Mouse (Mus musculus): ENCODE measurements around the gene Sox13. TPM values are rescaled to one million over a fixed set of nuclear protein-coding genes. Genes with fewer than 3 reads are reported as not detected.

The Sox13 gene
- 9.0 and 11.4 TPM in 2 replicates for polyA plus RNA-seq (2015; fragmentation: Nextera tagmentation; extraction: Ambion mirVana)

DNA sequence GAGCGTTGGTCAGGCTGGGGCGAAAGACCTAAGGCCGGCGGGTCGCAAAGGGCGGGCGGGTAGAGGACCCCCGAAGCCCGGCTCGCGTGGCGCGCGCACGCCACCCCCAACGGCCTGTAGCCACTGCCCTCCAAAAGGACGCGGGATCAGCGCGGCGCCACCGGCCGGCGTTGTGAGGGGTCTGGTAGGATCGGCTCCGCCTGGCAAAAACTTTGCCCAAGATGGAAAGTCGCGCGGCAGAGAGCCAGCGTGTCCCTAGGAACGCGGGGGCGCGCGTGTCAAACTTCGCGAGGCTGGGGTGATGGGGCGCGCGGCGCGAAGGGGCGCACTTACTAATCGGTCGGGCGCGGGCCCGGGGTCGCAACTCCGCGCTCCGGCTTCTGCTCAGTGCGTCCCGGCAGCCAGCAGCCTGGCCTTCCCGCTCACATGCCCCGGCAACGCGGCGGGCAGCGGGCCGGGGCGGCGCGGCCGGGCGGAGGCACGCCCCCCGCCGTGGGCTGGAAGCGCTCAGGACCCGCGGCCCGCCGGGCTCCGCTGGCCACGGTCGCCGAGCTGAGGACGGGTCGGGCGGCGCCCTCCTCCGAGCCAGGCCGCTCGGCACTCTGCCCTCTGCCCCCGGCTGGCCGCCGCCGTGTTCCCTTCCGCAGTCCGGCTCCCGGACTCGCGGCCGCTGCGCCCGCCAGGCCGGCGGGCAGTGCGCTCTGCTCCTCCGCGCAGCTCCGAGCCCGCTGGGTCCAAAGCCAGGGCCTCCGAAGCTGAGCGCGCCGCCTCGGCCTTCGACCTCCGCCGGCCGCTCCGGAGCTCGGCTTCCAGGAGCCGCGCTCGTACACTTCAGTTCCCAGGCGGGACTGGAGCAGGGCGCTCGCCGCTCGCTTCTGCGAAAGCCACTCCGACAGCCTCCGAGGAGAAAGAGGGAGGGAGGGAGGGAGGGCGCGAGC is at the start of gene Sox13:
TSS of gene Sox13 (minus strand) at position 835 of the 938 bp plus-strand sequence.
- peak within 1 kb of the TSS; percentile 87 for H3K9ac ChIP-seq
- peak within 1 kb of the TSS; percentile 84 for H3K4me2 ChIP-seq (replicated peaks)
- ATAC-seq: peak; percentile 86
- H3K9me3 ChIP-seq: no peaks in the 10 kb centered on the region
- under 1% methylated on average over 116 of the region's 128 CpGs for WGBS
- peaks cover 28% of the 10 kb centered on the region for H3K4me1 ChIP-seq (replicated peaks)
- H3K4me3 ChIP-seq (replicated peaks): peak within 1 kb of the TSS; percentile 84
- H3K27ac ChIP-seq: peak within 1 kb of the TSS; percentile 96
- H3K27me3 ChIP-seq (replicated peaks): no peaks in the 10 kb centered on the region
- no peaks in the 10 kb centered on the region for H3K36me3 ChIP-seq

DNA sequence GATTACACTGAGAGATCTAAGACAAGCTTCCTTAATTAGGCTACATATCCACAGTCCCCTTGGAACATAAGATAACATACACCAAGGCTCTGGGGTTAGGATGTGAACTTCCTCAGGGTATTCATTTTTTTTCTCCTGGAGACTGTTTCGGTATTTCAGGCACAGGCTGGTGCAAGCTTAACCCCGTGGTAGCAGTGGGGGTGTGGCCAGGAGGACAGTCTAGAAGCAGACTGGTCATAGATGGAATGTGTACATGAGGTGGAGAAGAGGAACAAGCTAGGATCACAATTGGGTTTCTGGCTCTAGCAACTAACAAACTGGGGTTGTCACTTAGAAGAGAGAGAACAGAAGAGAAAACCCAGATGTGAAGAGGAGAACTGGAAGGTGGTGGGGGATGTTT is 47.4 kb upstream of the Sox13 start:
- Histone ChIP-seq H3K4me2 (replicated peaks) (no peak overlapping the region), H3K27me3 (replicated peaks) (no peaks in the 10 kb centered on the region), H3K4me1 (replicated peaks) (peaks cover 8% of the 10 kb centered on the region; the same call in 1 of the 2 replicates), H3K36me3 (no peaks in the 10 kb centered on the region), H3K9me3 (no peaks in the 10 kb centered on the region), H3K27ac (peak overlapping the region; percentile 30), H3K4me3 (replicated peaks) (no peak overlapping the region), H3K9ac (no peak overlapping the region)
- 31% methylated on average over 2 of the region's 2 CpGs for WGBS
- ATAC-seq: no peak

DNA sequence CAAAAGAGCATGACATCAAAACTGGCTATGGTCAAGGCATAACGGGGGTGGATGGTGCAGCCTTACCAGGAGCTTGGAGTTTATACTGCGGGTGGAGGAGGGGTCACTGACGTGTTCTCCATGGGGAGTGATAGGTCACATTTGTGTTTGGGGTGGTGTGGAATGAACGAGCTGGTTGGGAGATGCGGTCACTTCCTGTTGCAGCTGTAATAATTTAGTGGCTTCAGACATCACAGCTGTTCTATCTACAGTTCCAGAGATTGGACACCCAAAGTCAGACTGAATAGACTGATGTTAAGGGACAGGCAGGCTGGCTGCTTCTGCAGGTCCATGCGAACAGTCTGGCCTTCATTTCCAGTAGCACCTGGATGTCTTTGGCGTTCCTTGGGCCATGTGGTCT is 46.9 kb upstream of the Sox13 start:
- Histone ChIP-seq H3K9me3 (no peaks in the 10 kb centered on the region), H3K36me3 (no peaks in the 10 kb centered on the region), H3K27me3 (replicated peaks) (no peaks in the 10 kb centered on the region), H3K4me3 (replicated peaks) (no peak overlapping the region), H3K27ac (peak overlapping the region; percentile 75), H3K9ac (no peak overlapping the region), H3K4me2 (replicated peaks) (no peak overlapping the region), H3K4me1 (replicated peaks) (peaks cover 8% of the 10 kb centered on the region; the same call in 1 of the 2 replicates)
- peak; percentile 66 for ATAC-seq
- 44% methylated on average over 7 of the region's 7 CpGs for WGBS

DNA sequence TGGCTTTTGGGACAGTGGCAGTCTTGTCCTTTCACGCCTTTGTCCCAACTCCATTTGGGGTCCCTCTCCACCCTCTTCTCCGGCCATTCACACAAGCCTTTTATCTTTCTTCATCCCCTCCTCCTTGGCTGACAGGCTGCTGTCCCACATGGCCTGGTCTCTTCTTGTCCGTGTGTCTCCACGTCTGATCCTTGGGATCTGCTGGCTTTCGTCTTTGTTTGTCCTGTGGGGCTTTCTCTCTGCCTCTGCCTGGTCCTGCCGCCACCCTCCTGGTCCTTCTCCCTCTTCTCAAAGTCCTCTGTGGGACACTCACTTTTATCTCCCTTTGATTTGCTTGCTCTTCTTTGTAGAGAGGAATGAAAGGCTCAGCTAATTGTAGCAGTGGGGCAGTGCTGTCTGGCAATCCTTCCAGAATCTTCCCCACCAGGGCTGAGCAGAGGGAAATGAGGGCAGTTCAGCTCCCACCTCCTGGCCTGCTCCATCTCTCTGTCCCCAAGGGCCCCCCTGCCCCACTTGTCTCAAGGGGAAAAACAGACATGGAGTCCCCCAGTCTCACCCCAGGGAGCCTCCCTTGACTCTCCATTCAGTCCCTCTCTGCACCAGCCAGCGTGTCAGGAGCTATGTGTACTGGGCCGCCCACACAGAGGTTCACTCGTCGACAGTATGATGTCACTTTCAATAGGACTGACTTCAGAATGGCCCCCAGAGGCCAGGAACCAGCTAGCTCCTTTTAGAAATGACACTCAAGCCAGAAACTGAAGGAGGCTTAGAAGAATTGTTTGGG is 46.3 kb upstream of the Sox13 start:
- H3K4me2 ChIP-seq (replicated peaks): no peak overlapping the region
- H3K9ac ChIP-seq: no peak overlapping the region
- peak; percentile 44; the same call in 1 of the 2 replicates for ATAC-seq
- WGBS: 59% methylated on average over 10 of the region's 10 CpGs
- no peaks in the 10 kb centered on the region for H3K27me3 ChIP-seq (replicated peaks)
- no peak overlapping the region for H3K4me3 ChIP-seq (replicated peaks)
- H3K4me1 ChIP-seq (replicated peaks): peaks cover 8% of the 10 kb centered on the region; the same call in 1 of the 2 replicates
- H3K9me3 ChIP-seq: no peaks in the 10 kb centered on the region
- peak overlapping the region; percentile 75 for H3K27ac ChIP-seq
- no peaks in the 10 kb centered on the region for H3K36me3 ChIP-seq

DNA sequence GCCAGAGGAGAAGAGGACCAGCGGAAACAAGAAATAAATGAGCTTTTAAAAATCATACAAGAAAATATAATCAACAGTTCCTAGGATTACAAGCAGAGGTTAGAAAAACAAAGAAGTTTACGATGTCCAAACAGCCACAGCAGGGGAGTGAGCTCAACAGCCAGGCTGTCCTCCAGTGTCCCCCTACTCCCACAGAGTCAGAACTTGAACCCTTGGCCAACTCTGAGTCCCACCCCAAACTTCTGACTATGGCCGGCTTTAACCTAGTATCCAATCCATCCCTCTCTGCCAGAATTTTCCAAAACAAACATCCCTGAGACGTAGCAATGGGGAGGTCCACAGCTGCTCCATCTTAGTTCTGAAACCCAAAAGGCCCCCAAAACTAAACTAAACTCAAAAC is 45.0 kb upstream of the Sox13 start:
- 53% methylated on average over 4 of the region's 4 CpGs for WGBS
- Histone ChIP-seq H3K9me3 (no peaks in the 10 kb centered on the region), H3K4me1 (replicated peaks) (peaks cover 8% of the 10 kb centered on the region; the same call in 1 of the 2 replicates), H3K9ac (no peak overlapping the region), H3K27me3 (replicated peaks) (no peaks in the 10 kb centered on the region), H3K4me2 (replicated peaks) (no peak overlapping the region), H3K27ac (no peak overlapping the region), H3K4me3 (replicated peaks) (no peak overlapping the region), H3K36me3 (no peaks in the 10 kb centered on the region)
- ATAC-seq: no peak

DNA sequence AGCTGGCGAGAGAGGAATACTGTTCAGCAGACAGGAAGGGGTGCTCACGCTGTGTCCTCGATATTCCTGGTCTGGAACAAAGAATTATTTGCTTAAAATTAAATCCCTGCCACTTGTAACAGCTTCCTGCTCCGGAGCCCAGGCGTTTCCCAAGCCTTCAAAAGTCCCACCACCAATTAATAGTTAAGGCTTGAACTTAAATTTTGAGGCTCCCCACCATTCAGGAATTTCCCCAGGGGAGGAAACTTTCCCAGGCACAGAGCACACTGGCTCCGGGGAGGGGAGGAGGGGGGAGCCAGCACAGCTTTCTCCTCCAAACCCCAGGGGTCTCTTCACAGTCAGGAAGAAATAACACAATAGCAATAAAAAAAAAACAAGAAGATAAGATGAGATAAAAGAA is 44.6 kb upstream of the Sox13 start:
- H3K36me3 ChIP-seq: no peaks in the 10 kb centered on the region
- H3K4me2 ChIP-seq (replicated peaks): no peak overlapping the region
- 39% methylated on average over 6 of the region's 6 CpGs for WGBS
- H3K27me3 ChIP-seq (replicated peaks): no peaks in the 10 kb centered on the region
- ATAC-seq: no peak
- H3K4me1 ChIP-seq (replicated peaks): peaks cover 8% of the 10 kb centered on the region; the same call in 1 of the 2 replicates
- no peak overlapping the region for H3K27ac ChIP-seq
- no peaks in the 10 kb centered on the region for H3K9me3 ChIP-seq
- H3K9ac ChIP-seq: no peak overlapping the region
- no peak overlapping the region for H3K4me3 ChIP-seq (replicated peaks)

DNA sequence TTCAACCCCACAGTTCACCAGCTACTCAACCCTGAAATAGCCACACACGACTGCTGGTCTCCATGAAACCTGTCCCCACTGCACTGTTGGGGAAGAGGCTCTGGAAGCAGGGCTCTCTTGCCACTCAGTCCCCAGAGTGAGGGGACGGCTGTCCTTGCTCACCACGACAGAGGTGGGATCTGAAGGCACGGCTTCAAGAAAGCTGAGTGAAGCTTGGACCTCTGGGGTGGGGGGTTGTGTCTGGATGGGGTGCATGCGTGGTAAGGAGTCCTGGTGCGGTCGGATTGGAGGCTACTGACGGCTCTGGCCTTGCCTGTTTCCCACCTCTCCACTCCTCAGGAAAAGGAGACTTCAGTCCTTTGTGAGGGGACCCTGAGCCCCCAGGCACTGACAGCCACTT is 43.7 kb upstream of the Sox13 start:
- H3K27me3 ChIP-seq (replicated peaks): no peaks in the 10 kb centered on the region
- H3K4me3 ChIP-seq (replicated peaks): no peak overlapping the region
- H3K36me3 ChIP-seq: no peaks in the 10 kb centered on the region
- 74% methylated on average over 8 of the region's 8 CpGs for WGBS
- H3K4me2 ChIP-seq (replicated peaks): no peak overlapping the region
- peaks cover 8% of the 10 kb centered on the region; the same call in 1 of the 2 replicates for H3K4me1 ChIP-seq (replicated peaks)
- no peak overlapping the region for H3K9ac ChIP-seq
- no peak overlapping the region for H3K27ac ChIP-seq
- ATAC-seq: no peak
- no peaks in the 10 kb centered on the region for H3K9me3 ChIP-seq

DNA sequence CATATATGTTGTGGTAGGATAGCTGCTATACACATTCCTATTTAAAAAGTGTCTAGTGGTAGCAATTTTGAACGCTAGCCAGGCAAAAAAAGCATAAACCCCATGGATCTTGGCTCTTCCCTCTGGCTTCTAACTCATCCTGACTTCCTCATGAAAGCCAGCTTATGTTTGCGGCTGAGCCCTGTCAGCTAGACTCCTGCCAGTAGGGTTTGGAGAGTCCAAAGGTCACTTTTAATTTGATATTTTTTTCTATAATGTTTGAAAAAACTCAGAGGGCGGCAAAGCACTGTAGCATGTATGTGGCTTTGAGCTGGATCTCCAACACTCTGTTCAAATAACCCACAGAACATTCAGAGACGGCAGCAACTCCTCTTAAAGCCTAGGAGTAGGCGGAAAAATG is 39.0 kb upstream of the Sox13 start:
- no peaks in the 10 kb centered on the region for H3K36me3 ChIP-seq
- no peaks in the 10 kb centered on the region for H3K9me3 ChIP-seq
- no peaks in the 10 kb centered on the region for H3K27me3 ChIP-seq (replicated peaks)
- H3K9ac ChIP-seq: no peak overlapping the region
- 56% methylated on average over 5 of the region's 5 CpGs for WGBS
- ATAC-seq: peak; percentile 69
- H3K4me1 ChIP-seq (replicated peaks): no peaks in the 10 kb centered on the region
- H3K27ac ChIP-seq: no peak overlapping the region
- no peak overlapping the region for H3K4me3 ChIP-seq (replicated peaks)
- no peak overlapping the region for H3K4me2 ChIP-seq (replicated peaks)

DNA sequence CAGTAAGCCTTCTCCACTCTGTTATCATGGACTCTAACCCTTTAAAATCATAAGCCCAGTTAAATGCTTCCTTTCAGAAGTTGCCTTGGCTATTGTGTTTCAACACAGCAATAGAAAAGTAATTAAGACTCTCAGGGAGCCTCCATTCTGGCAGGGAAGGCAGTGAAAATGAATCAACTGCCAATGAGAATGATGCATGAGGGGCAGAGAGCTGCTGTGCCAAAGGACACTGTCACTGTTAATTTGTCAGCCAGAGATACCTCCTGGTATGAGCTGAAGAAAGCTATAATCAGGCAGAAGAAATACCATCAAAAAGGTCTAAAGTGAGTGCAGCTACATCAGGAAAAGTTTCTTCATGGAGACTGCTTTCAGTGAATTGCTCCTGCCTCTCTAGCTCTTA is 36.8 kb upstream of the Sox13 start:
- ATAC-seq: no peak
- Histone ChIP-seq H3K9me3 (no peaks in the 10 kb centered on the region), H3K9ac (no peak overlapping the region), H3K4me1 (replicated peaks) (no peaks in the 10 kb centered on the region), H3K4me3 (replicated peaks) (no peak overlapping the region), H3K36me3 (no peaks in the 10 kb centered on the region), H3K4me2 (replicated peaks) (no peak overlapping the region), H3K27ac (no peak overlapping the region), H3K27me3 (replicated peaks) (no peaks in the 10 kb centered on the region)

DNA sequence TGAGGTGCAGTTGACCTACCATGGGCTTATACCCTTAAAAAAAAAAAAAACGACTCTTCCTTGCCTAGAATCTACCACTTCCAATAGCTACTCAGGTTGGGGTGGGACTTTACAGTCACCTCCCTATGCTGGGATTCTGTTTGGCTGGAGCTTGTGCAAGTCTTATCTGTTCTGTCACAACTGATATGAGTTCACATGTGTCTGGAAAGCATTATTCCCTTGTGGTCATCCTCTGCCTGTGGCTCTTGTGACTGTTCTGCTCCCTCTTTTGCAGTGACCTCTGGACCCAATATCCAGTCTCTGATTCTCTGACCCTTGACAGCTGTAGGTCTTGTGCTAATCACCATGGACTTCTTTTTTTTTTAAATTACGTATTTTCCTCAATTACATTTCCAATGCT is 31.9 kb upstream of the Sox13 start:
- Histone ChIP-seq H3K36me3 (no peaks in the 10 kb centered on the region), H3K27ac (no peak overlapping the region), H3K9me3 (no peaks in the 10 kb centered on the region), H3K4me2 (replicated peaks) (no peak overlapping the region), H3K4me3 (replicated peaks) (no peak overlapping the region), H3K4me1 (replicated peaks) (peaks cover 18% of the 10 kb centered on the region), H3K9ac (no peak overlapping the region), H3K27me3 (replicated peaks) (no peaks in the 10 kb centered on the region)
- peak; percentile 40; the same call in 1 of the 2 replicates for ATAC-seq
- WGBS: 64% methylated on average over 2 of the region's 2 CpGs

DNA sequence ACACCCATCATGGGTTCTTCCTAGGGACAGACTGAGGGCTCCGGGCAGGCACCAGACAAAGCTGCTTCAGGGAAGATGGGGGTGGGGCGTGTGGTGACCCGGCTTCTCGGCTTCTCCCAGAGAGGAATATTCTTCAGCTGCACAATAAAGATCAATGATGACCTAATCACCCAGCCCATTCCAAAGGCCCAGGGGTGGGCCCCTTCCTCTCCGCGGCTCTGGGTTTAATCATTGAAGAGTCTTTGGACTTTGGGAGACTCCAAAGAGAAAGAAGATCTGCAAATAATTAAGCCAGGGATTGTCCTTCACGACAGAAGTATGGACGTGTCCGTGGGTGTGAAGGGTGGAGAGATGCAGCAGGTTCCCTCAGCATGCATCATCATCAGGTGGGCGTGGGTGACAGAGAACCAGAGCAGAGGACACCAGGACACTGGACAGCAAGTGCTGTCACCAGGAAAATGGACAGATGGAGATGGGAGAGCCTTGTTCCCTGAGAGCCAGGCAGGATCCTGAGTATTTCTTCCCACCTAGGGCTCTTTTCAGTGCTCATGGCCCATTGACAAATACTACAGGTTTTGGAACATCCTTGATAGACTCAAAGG is 28.5 kb upstream of the Sox13 start:
- peak overlapping the region; percentile 85 for H3K27ac ChIP-seq
- no peaks in the 10 kb centered on the region for H3K36me3 ChIP-seq
- no peak overlapping the region for H3K4me3 ChIP-seq (replicated peaks)
- WGBS: 35% methylated on average over 10 of the region's 10 CpGs
- H3K9ac ChIP-seq: peak overlapping the region; percentile 5; the same call in 1 of the 2 replicates
- peaks cover 22% of the 10 kb centered on the region for H3K4me1 ChIP-seq (replicated peaks)
- peak; percentile 90 for ATAC-seq
- no peaks in the 10 kb centered on the region for H3K27me3 ChIP-seq (replicated peaks)
- peak overlapping the region; percentile 37 for H3K4me2 ChIP-seq (replicated peaks)
- H3K9me3 ChIP-seq: no peaks in the 10 kb centered on the region

Measured in intestine, embryonic 15.5 days (tissue).